Mouse (Mus musculus) hindbrain, embryonic 13.5 days (tissue): ENCODE data around the gene Zfp36l2. TPM values are rescaled to one million over a fixed set of nuclear protein-coding genes. Genes with fewer than 3 reads are reported as not detected.

ENCODE experiments used
- ATAC-seq: fragments of 200-750 bp; cut with Nextera tagmentation; 2 replicates; pipeline ENCODE4 v1.8.0; 2017; ENCODE audit warnings: moderate TSS enrichment; ENCODE audit not compliant: low FRiP score
- H3K27ac ChIP-seq: fragments of 300-500 bp; sonication (generic); 2 replicates; pipeline ENCODE4 v1.5.1; 2015; ENCODE audit warnings: inconsistent platforms, mild to moderate bottlenecking, moderate library complexity
- H3K27me3 ChIP-seq: fragments of 300-500 bp; sonication (generic); 2 replicates; pipeline ENCODE4 v1.6.1; 2015; ENCODE audit warnings: mild to moderate bottlenecking, inconsistent platforms
- H3K36me3 ChIP-seq: fragments of 300-500 bp; sonication (generic); 2 replicates; pipeline ENCODE4 v1.6.1; 2015; ENCODE audit warnings: mild to moderate bottlenecking, inconsistent platforms
- H3K4me1 ChIP-seq: fragments of 300-500 bp; sonication (generic); replicated peaks from 2 replicates; pipeline ENCODE4 v1.6.1; 2015; ENCODE audit warnings: inconsistent platforms
- H3K4me2 ChIP-seq: fragments of 300-500 bp; sonication (generic); 2 replicates; pipeline ENCODE4 v1.6.1; 2015; ENCODE audit warnings: inconsistent platforms, mild to moderate bottlenecking, moderate library complexity
- H3K4me3 ChIP-seq: fragments of 300-500 bp; sonication (generic); 2 replicates; pipeline ENCODE4 v1.5.1; 2015; ENCODE audit warnings: mild to moderate bottlenecking, inconsistent platforms
- H3K9ac ChIP-seq: fragments of 300-500 bp; sonication (generic); 2 replicates; pipeline ENCODE4 v1.6.1; 2015; ENCODE audit warnings: mild to moderate bottlenecking, inconsistent platforms
- H3K9me3 ChIP-seq: fragments of 300-500 bp; sonication (generic); 2 replicates; pipeline ENCODE4 v1.6.1; 2016; ENCODE audit warnings: inconsistent platforms
- WGBS: fragments of 180-500 bp; shearing (Covaris S2); methylation state at CpG from one replicate; pipeline ENCODE4 v1.1.7; 2015; 5-methylcytosine and 5-hydroxymethylcytosine counted together
- polyA plus RNA-seq: library from polyadenylated mRNA; unstranded; fragments of >200 nt; fragmentation: Nextera tagmentation; extraction: Ambion mirVana; gene quantifications from 2 replicates; pipeline ENCODE4 v1.2.1, GENCODE M21; 2015

Zfp36l2 gene
- polyA plus RNA-seq, 1 experiment from 2014 or later = 5.1 TPM

- H3K27me3 ChIP-seq = no peaks in the 10 kb centered on the region
- no peak overlapping the region for H3K4me3 ChIP-seq
- 84% methylated on average over 6 of the region's 6 CpGs for WGBS
- H3K4me2 ChIP-seq = no peak overlapping the region
- no peak for ATAC-seq
- peaks cover 33% of the 10 kb centered on the region for H3K36me3 ChIP-seq
- no peak overlapping the region for H3K27ac ChIP-seq
- no peaks in the 10 kb centered on the region for H3K4me1 ChIP-seq
- H3K9me3 ChIP-seq = no peaks in the 10 kb centered on the region
- H3K9ac ChIP-seq = no peak overlapping the region
Measured at GRCm38 (mm10) chr17:84215264-84215960, 27.7 kb upstream of the Zfp36l2 start.

GRCm38 (mm10) chr17:84213464-84213863, 25.7 kb upstream of the Zfp36l2 start:
- Histone ChIP-seq H3K9ac (no peak overlapping the region), H3K36me3 (peaks cover 18% of the 10 kb centered on the region), H3K4me1 (no peaks in the 10 kb centered on the region), H3K27me3 (no peaks in the 10 kb centered on the region), H3K9me3 (no peaks in the 10 kb centered on the region), H3K27ac (no peak overlapping the region), H3K4me3 (no peak overlapping the region), H3K4me2 (no peak overlapping the region)
- WGBS = 92% methylated on average over 3 of the region's 3 CpGs
- no peak for ATAC-seq

DNA sequence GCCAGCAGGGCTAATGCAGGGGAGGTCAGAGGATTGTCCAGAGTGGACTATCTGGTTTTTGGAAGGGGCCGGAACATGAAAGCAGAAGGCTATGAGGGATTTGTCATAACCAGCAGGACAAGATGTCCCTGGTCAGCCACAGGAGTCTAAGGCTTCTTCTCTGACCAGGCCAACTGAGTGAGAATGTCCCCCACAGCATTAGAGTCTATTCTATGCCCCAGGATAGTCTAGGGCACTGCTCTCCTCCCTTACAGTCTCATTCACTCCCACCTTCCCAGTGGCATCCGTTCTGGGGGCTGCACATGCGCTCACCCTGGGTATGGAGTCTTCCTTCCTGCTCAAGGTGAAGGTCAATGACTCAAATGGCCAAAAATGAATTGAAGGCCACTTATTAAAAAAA, 19.9 kb upstream of the Zfp36l2 start:
- Histone ChIP-seq H3K36me3 (peaks cover 18% of the 10 kb centered on the region), H3K4me2 (no peak overlapping the region), H3K4me1 (peaks cover 7% of the 10 kb centered on the region), H3K4me3 (no peak overlapping the region), H3K9ac (no peak overlapping the region), H3K9me3 (no peaks in the 10 kb centered on the region), H3K27ac (no peak overlapping the region), H3K27me3 (no peaks in the 10 kb centered on the region)
- ATAC-seq = no peak
- 94% methylated on average over 3 of the region's 3 CpGs for WGBS

DNA sequence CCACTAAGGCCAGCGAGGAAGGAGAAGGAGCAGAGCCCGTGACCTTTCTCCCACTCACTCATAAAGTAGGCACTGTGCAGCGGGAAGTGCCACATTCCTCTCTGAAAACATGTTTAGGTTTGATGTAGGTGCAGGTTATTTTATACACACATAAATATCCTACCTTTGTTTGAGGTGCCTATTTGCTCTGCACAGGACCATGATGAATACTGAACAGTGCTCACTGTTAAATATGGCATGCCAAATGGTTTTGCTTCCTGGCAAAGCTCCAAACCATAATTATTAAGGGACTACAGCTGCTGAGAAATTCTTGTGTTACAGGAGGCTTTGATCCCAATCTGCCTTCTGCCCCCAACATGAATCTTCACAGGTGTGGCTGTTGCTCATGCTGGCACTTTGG, 18.5 kb upstream of the Zfp36l2 start:
- no peak overlapping the region for H3K4me2 ChIP-seq
- H3K4me1 ChIP-seq = peaks cover 7% of the 10 kb centered on the region
- no peak overlapping the region for H3K27ac ChIP-seq
- H3K36me3 ChIP-seq = peaks cover 19% of the 10 kb centered on the region
- H3K9ac ChIP-seq = no peak overlapping the region
- WGBS = 93% methylated on average over 3 of the region's 3 CpGs
- no peaks in the 10 kb centered on the region for H3K27me3 ChIP-seq
- no peak for ATAC-seq
- no peak overlapping the region for H3K4me3 ChIP-seq
- no peaks in the 10 kb centered on the region for H3K9me3 ChIP-seq

DNA sequence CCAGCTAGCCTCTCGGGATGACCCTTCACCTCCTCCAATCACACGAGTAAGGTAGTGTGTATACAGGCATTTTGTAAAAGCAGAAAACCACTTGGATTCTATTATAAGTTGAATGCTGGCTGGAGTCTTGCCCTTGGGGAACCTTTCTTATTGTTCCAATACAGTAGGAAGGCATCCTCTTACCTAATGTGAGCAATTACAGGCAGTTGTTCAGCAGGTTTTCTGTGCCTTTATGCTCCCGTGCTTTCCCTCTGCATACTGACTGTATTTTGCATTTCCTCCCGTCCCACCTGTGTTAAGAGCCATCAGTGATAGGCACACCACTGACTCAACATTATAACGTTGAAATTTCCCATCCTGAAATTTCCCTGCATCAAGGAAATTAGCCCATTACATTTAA, 17.2 kb upstream of the Zfp36l2 start:
- Histone ChIP-seq H3K4me3 (no peak overlapping the region), H3K9ac (no peak overlapping the region), H3K4me2 (no peak overlapping the region), H3K36me3 (peaks cover 24% of the 10 kb centered on the region), H3K4me1 (peaks cover 7% of the 10 kb centered on the region), H3K27me3 (no peaks in the 10 kb centered on the region), H3K27ac (no peak overlapping the region), H3K9me3 (no peaks in the 10 kb centered on the region)
- ATAC-seq = no peak
- 88% methylated on average over 5 of the region's 5 CpGs for whole genome bisulfite sequencing

- Histone ChIP-seq H3K27me3 (no peaks in the 10 kb centered on the region), H3K36me3 (peaks cover 28% of the 10 kb centered on the region), H3K4me3 (no peak overlapping the region), H3K4me1 (peaks cover 7% of the 10 kb centered on the region), H3K4me2 (no peak overlapping the region), H3K9ac (no peak overlapping the region), H3K27ac (no peak overlapping the region), H3K9me3 (no peaks in the 10 kb centered on the region)
- WGBS = 68% methylated on average over 7 of the region's 7 CpGs
- no peak for ATAC-seq
Measured at GRCm38 (mm10) chr17:84203340-84203739, 15.6 kb upstream of the Zfp36l2 start.

DNA sequence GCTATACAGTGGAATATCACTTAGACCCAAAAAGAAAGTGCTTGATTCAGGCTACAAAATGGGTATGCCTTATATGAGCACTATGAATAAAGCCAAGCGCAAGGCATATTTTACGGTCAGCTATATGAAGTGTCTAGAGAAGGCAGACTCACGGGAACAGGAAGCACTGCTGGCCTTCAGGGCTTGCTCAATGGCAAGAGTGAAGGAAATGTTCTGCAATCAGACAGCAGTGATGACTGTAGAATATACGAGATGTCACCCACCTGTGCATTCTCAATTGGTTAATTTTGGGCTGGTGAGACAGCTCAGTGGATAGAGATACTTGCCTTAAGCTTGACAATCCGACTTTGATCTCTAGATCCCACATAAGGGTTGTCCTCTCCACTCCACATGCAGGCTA, 13.4 kb upstream of the Zfp36l2 start:
- WGBS = 96% methylated on average over 5 of the region's 5 CpGs
- no peak for ATAC-seq

GRCm38 (mm10) chr17:84197912-84198344, 10.2 kb upstream of the Zfp36l2 start:
- Histone ChIP-seq H3K36me3 (peaks cover 17% of the 10 kb centered on the region; the same call in 1 of the 2 replicates), H3K4me2 (no peak overlapping the region), H3K4me3 (no peak overlapping the region), H3K9ac (no peak overlapping the region), H3K9me3 (no peaks in the 10 kb centered on the region), H3K27me3 (no peaks in the 10 kb centered on the region), H3K4me1 (0 out of 2 replicates have a peak, but pooled peaks cover 5% of the 10 kb centered on the region), H3K27ac (no peak overlapping the region)
- WGBS = 45% methylated on average over 4 of the region's 4 CpGs
- no peak for ATAC-seq

More for the DNA sequence above, 13.4 kb upstream of the Zfp36l2 start:
- no peak overlapping the region for H3K4me2 ChIP-seq
- H3K36me3 ChIP-seq = peaks cover 27% of the 10 kb centered on the region
- no peak overlapping the region for H3K27ac ChIP-seq
- H3K4me1 ChIP-seq = peaks cover 12% of the 10 kb centered on the region
- H3K9me3 ChIP-seq = no peaks in the 10 kb centered on the region
- no peak overlapping the region for H3K9ac ChIP-seq
- no peaks in the 10 kb centered on the region for H3K27me3 ChIP-seq
- no peak overlapping the region for H3K4me3 ChIP-seq

- Histone ChIP-seq H3K4me1 (0 out of 2 replicates have a peak, but pooled peaks cover 5% of the 10 kb centered on the region), H3K4me3 (no peak overlapping the region), H3K9ac (no peak overlapping the region), H3K9me3 (no peaks in the 10 kb centered on the region), H3K4me2 (no peak overlapping the region), H3K27ac (no peak overlapping the region), H3K27me3 (no peaks in the 10 kb centered on the region), H3K36me3 (peaks cover 27% of the 10 kb centered on the region)
- no peak for ATAC-seq
Measured at GRCm38 (mm10) chr17:84196329-84196728, 8.6 kb upstream of the Zfp36l2 start.

DNA sequence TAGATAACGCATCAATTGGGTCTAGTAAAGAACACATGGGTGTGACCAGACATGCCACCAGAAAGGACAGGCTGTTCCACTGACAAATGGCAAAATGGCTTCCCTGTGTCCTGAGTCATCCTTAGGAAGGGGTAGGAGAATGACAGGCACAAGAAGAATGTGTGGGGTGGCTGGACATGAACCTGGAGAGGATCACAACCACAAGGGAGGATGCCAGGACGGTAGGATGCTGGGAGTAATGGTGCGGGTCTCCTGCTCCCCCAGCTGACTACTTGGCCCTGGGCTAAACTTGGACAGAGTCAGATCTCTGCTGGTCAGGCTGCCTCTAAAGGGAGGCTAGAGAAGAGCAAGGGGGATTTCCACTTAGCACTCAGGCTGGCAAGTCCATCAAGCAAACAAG, 8.1 kb upstream of the Zfp36l2 start:
- Histone ChIP-seq H3K9me3 (no peaks in the 10 kb centered on the region), H3K9ac (no peak overlapping the region), H3K27me3 (no peaks in the 10 kb centered on the region), H3K4me2 (no peak overlapping the region), H3K4me1 (0 out of 2 replicates have a peak, but pooled peaks cover 5% of the 10 kb centered on the region), H3K27ac (no peak overlapping the region), H3K36me3 (peaks cover 23% of the 10 kb centered on the region), H3K4me3 (no peak overlapping the region)
- 82% methylated on average over 3 of the region's 3 CpGs for WGBS
- ATAC-seq = no peak

GRCm38 (mm10) chr17:84195003-84195395, 7.3 kb upstream of the Zfp36l2 start:
- Histone ChIP-seq H3K4me2 (no peak overlapping the region), H3K4me1 (0 out of 2 replicates have a peak, but pooled peaks cover 5% of the 10 kb centered on the region), H3K27me3 (no peaks in the 10 kb centered on the region), H3K9me3 (no peaks in the 10 kb centered on the region), H3K27ac (no peak overlapping the region), H3K36me3 (peaks cover 18% of the 10 kb centered on the region), H3K9ac (no peak overlapping the region), H3K4me3 (no peak overlapping the region)
- ATAC-seq = no peak
- WGBS = 70% methylated on average over 4 of the region's 4 CpGs

DNA sequence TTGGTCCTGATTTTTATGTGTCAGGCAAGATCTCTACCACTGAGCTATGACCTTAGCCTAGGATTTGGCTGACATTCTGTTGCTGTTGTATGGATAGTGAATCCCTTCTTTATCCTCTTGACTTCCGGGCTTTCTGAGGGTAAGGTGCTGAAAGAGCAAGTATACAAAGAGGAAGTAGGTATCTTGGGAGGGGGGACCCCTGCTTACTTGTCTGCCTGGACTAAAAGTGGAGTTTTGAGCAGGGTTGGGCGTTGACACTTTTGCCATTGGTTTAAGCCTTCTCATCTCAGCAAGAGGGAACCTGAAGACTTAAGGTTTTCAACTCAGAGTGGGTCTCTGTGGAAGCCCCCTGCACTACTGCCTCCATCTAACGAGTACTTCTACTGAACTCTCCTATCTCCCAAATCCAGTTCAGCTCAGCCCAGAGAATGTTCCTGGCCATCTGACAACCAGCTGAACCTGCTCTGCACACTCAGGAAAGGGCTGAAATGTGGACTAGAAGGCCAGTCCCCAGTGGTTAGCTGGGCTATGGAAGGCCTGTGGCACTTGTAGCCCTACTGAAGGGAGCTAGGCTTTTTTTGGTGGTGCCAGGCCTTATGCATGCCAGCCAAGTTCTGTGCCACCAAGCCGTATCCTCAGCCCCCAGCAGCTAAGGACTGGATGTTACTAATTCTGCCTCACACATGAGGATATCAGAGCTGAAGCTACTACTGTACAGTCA, 6.7 kb upstream of the Zfp36l2 start:
- H3K27me3 ChIP-seq = peaks cover 5% of the 10 kb centered on the region
- H3K27ac ChIP-seq = no peak overlapping the region
- ATAC-seq = no peak
- no peak overlapping the region for H3K4me3 ChIP-seq
- H3K4me2 ChIP-seq = no peak overlapping the region
- peaks cover 13% of the 10 kb centered on the region for H3K36me3 ChIP-seq
- no peaks in the 10 kb centered on the region for H3K9me3 ChIP-seq
- 90% methylated on average over 4 of the region's 4 CpGs for WGBS
- H3K4me1 ChIP-seq = 0 out of 2 replicates have a peak, but pooled peaks cover 7% of the 10 kb centered on the region
- H3K9ac ChIP-seq = no peak overlapping the region

DNA sequence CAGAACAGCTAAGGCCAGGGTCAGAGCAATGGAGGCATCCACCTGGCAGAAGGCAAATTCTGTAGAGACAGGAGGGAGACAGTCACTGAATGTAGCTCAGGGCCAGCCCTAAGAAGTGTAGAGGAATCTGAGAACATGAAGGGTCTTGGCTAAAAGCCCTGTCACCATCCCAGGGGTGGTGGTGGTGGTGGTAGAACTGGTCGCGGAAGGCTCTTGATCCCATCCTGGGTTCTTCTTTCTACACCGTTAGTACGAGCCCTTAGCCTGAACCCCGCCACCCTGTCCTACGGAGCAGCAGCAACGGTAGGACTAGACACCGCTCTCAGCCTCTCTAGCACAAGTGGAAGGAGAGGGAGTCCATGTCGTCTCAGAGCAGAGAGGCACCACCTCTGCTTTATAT, 5.7 kb upstream of the Zfp36l2 start:
- H3K27ac ChIP-seq = no peak overlapping the region
- peaks cover 13% of the 10 kb centered on the region for H3K36me3 ChIP-seq
- no peak overlapping the region for H3K9ac ChIP-seq
- no peak for ATAC-seq
- H3K4me1 ChIP-seq = peaks cover 17% of the 10 kb centered on the region
- no peak overlapping the region for H3K4me3 ChIP-seq
- H3K27me3 ChIP-seq = peaks cover 10% of the 10 kb centered on the region
- WGBS = 91% methylated on average over 9 of the region's 9 CpGs
- H3K4me2 ChIP-seq = no peak overlapping the region
- H3K9me3 ChIP-seq = no peaks in the 10 kb centered on the region
